Mouse (Mus musculus) spleen, adult 2 months (tissue): ENCODE results near the gene Cftr.

Source experiments
- CTCF ChIP-seq: fragments of 200-500 bp; IDR thresholded peaks from 2 replicates; pipeline ENCODE4 v1.5.1; 2011; ENCODE audit warnings: mild to moderate bottlenecking, inconsistent platforms; ENCODE audit not compliant: insufficient read depth, insufficient read length, insufficient replicate concordance; ENCODE audit errors: extremely low read depth
- POLR2A ChIP-seq: fragments of 200-500 bp; IDR thresholded peaks from 2 replicates; pipeline ENCODE4 v1.6.1; 2011; ENCODE audit warnings: low read depth, low read length, inconsistent platforms

- no peak for TF ChIP-seq POLR2A
- TF ChIP-seq CTCF: no peak
Observed at GRCm38 (mm10) chr6:18300781-18301180, 130.3 kb downstream of the Cftr start.
